ENCODE assay signal across 8 mouse cellular contexts in the genomic region with DNA sequence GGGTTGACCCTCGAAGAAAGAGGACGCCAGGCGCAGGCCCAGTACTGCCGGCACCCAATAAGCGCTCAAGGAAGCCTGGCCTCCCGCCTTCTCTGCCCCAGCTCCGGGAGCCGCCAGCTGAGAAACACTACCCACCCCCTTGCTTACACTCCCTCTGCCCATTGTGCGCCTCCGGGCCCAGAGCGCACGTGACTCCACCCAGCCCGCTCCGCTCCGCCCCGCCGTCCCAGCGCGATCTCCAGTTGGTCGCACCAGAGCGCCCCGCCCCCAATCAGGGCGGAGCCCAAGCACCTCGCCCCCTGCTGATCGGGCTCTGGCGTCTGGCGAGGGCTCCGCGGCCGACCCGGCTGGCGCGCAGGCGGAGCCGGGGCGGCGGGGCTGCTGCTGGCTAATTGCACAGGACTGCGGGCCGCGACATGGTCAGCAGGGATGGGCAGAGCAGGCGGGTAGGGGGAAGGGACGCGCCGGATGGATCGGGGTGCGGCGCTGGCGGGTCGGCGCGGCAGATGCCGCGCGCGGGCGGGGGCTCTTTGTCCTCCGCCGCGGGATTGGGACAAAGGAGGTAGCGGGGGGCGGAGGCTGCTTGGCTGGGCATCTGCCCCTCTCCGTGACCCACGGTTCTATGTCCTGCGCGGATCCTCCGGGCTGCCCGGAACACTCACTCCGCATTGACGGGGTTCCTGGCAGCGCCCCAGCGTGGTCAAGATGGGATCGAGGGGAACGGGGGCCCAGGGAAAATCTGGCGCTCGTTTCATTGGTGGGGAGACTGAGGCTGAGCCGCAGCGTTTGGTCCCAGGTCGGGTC. TPM values are rescaled to one million over a fixed set of nuclear protein-coding genes. Genes with fewer than 3 reads are reported as not detected.
DNase-seq lines count a peak whose midpoint lies in the region; ATAC-seq lines count a peak whose summit lies in the region.

Gene Litaf, minus strand, starts transcription at position 129 of the 804 bp plus-strand sequence.

- peaks cover 6% of the 10 kb centered on the region for H3K36me3 ChIP-seq in heart, embryonic 14.5 days (ENCODE audit: control insufficient read depth, insufficient read depth, low read length)
- H3K36me3 ChIP-seq in liver, embryonic 13.5 days: no peaks in the 10 kb centered on the region
- H3K36me3 ChIP-seq in stomach, embryonic 16.5 days (ENCODE audit: control insufficient read depth, insufficient read depth, low read length): no peaks in the 10 kb centered on the region

- no peaks in the 10 kb centered on the region for H3K9me3 ChIP-seq in heart, embryonic 14.5 days (ENCODE audit: control insufficient read depth, low read length)
- no peaks in the 10 kb centered on the region for H3K9me3 ChIP-seq in liver, embryonic 13.5 days (replicated peaks)
- H3K9me3 ChIP-seq in stomach, embryonic 16.5 days (replicated peaks; ENCODE audit: control insufficient read depth, low read length): no peaks in the 10 kb centered on the region

- H3K4me1 ChIP-seq in heart, embryonic 14.5 days (ENCODE audit: control insufficient read depth in 2 of 2, insufficient read depth in 2 of 2, low read length in 2 of 2): peaks cover 52 to 76% of the 10 kb centered on the region in 2 experiments
- peaks cover 40% of the 10 kb centered on the region for H3K4me1 ChIP-seq in liver, embryonic 13.5 days (replicated peaks)
- peaks cover 27% of the 10 kb centered on the region for H3K4me1 ChIP-seq in stomach, embryonic 16.5 days (ENCODE audit: control insufficient read depth, insufficient read depth, low read length)

- peak within 1 kb of the TSS; percentile 88 for H3K27ac ChIP-seq in heart, embryonic 14.5 days (replicated peaks in 1 of 2; ENCODE audit: control insufficient read depth in 1 of 2, insufficient read depth in 1 of 2, low read depth in 2 of 2, low read length in 2 of 2)
- H3K27ac ChIP-seq in liver, embryonic 13.5 days: no peak within 1 kb of the TSS; the same call in 1 of the 2 replicates
- H3K27ac ChIP-seq in stomach, embryonic 16.5 days (ENCODE audit: low read length): peak within 1 kb of the TSS; percentile 85

- no peaks in the 10 kb centered on the region for H3K27me3 ChIP-seq in heart, embryonic 14.5 days (ENCODE audit: control insufficient read depth, insufficient read depth, low read length)
- peaks cover 62% of the 10 kb centered on the region for H3K27me3 ChIP-seq in liver, embryonic 13.5 days
- H3K27me3 ChIP-seq in stomach, embryonic 16.5 days (ENCODE audit: control insufficient read depth, insufficient read depth, low read length): no peaks in the 10 kb centered on the region

- peak; percentile 62 for DNase-seq in c-Kit-negative CD71-positive TER-119-positive erythroid progenitor cells, embryonic 14.5 days (ENCODE audit: low read depth, low spot score)
- peak; percentile 94 for DNase-seq in fibroblast of lung, adult 2 months (ENCODE audit: low read depth)
- peak; percentile 99 for DNase-seq in kidney, postnatal 14 days
- peak; percentile 93 for DNase-seq in liver, embryonic 13.5 days
- DNase-seq in neural tube, embryonic 10.5 days (ENCODE audit: extremely low spot score, low spot score): peak; percentile 99

- under 1% methylated on average over 78 of the region's 78 CpGs for WGBS in heart, embryonic 14.5 days
- 1% methylated on average over 78 of the region's 78 CpGs for WGBS in liver, embryonic 13.5 days (ENCODE audit: insufficient replicate concordance)
- under 1% methylated on average over 78 of the region's 78 CpGs for WGBS in stomach, embryonic 16.5 days

- H3K4me3 ChIP-seq in heart, embryonic 14.5 days (ENCODE audit: control insufficient read depth in 1 of 2, insufficient read depth in 1 of 2, low read depth in 1 of 2, low read length in 2 of 2): peak within 1 kb of the TSS; percentile 66 to 79
- peak within 1 kb of the TSS; percentile 67 for H3K4me3 ChIP-seq in liver, embryonic 13.5 days (replicated peaks)
- H3K4me3 ChIP-seq in stomach, embryonic 16.5 days (replicated peaks; ENCODE audit: low read length): peak within 1 kb of the TSS; percentile 71

- peak within 1 kb of the TSS; percentile 86 for H3K9ac ChIP-seq in heart, embryonic 14.5 days (ENCODE audit: low read length)
- peak within 1 kb of the TSS; percentile 69 for H3K9ac ChIP-seq in liver, embryonic 13.5 days
- peak within 1 kb of the TSS; percentile 86 for H3K9ac ChIP-seq in stomach, embryonic 16.5 days (ENCODE audit: low read length)

- ATAC-seq in CD4-positive, CD25-positive, alpha-beta regulatory T cell, adult 4 months: peak; percentile 98
- peak; percentile 96 for ATAC-seq in heart, embryonic 14.5 days (ENCODE audit: insufficient number of reproducible peaks, insufficient read depth, low FRiP score, low read depth)
- ATAC-seq in liver, embryonic 13.5 days (ENCODE audit: low read depth): peak; percentile 95
- ATAC-seq in stomach, embryonic 16.5 days (ENCODE audit: insufficient read depth, low FRiP score): peak; percentile 98

- H3K4me2 ChIP-seq in heart, embryonic 14.5 days (ENCODE audit: low read length): peak within 1 kb of the TSS; percentile 69
- H3K4me2 ChIP-seq in liver, embryonic 13.5 days: peak within 1 kb of the TSS; percentile 94
- H3K4me2 ChIP-seq in stomach, embryonic 16.5 days (ENCODE audit: low read depth, low read length): peak within 1 kb of the TSS; percentile 81

RNA-seq across cellular contexts. Expression of gene Litaf, which starts in this region (rescaled TPM):
- 10 to 100 TPM; 47.2 to 61.2 TPM for polyA plus RNA-seq in CD4-positive, CD25-positive, alpha-beta regulatory T cell, adult 4 months (2017; shearing (Covaris generic))
- 71.8 and 75.7 TPM in 2 replicates for polyA plus RNA-seq in heart, embryonic 14.5 days (2014; fragmentation: Nextera tagmentation; extraction: Ambion mirVana)
- polyA plus RNA-seq in liver, embryonic 13.5 days (2015; fragmentation: Nextera tagmentation; extraction: Ambion mirVana): 31.6 and 34.1 TPM in 2 replicates
- 94.2 and 103 TPM in 2 replicates for polyA plus RNA-seq in stomach, embryonic 16.5 days (2015; fragmentation: Nextera tagmentation; extraction: Ambion mirVana)
